Mouse (Mus musculus) forebrain, embryonic 16.5 days (tissue): ENCODE measurements around the gene Hoxa11. TPM values are rescaled to one million over a fixed set of nuclear protein-coding genes. Genes with fewer than 3 reads are reported as not detected.

Experiments
- ATAC-seq: fragments of 200-750 bp; cut with Nextera tagmentation; 2 replicates; pipeline ENCODE4 v1.8.0; 2017; ENCODE audit warnings: mild to moderate bottlenecking, moderate library complexity
- H3K27ac ChIP-seq: fragments of 300-500 bp; sonication (generic); 2 replicates; pipeline ENCODE4 v1.5.1; 2014; ENCODE audit warnings: low read length, control low read depth
- H3K27me3 ChIP-seq: fragments of 300-500 bp; sonication (generic); replicated peaks from 2 replicates; pipeline ENCODE4 v1.6.1; 2014; ENCODE audit warnings: low read length; ENCODE audit not compliant: control insufficient read depth, insufficient read depth
- H3K36me3 ChIP-seq: fragments of 300-500 bp; sonication (generic); 2 replicates; pipeline ENCODE4 v1.6.1; 2014; ENCODE audit not compliant: control insufficient read depth, insufficient read depth
- H3K4me1 ChIP-seq: fragments of 300-500 bp; sonication (generic); replicated peaks from 2 replicates; pipeline ENCODE4 v1.6.1; 2014; ENCODE audit warnings: low read length; ENCODE audit not compliant: control insufficient read depth, insufficient read depth
- H3K4me2 ChIP-seq: fragments of 300-500 bp; sonication (generic); 2 replicates; pipeline ENCODE4 v1.6.1; 2014; ENCODE audit warnings: mild to moderate bottlenecking, low read length, control low read depth
- H3K4me3 ChIP-seq: fragments of 300-500 bp; sonication (generic); replicated peaks from 2 replicates; pipeline ENCODE4 v1.5.1; 2014; ENCODE audit warnings: mild to moderate bottlenecking, low read length, control low read depth
- H3K9ac ChIP-seq: fragments of 300-500 bp; sonication (generic); replicated peaks from 2 replicates; pipeline ENCODE4 v1.6.1; 2014; ENCODE audit warnings: low read depth, low read length, control low read depth
- H3K9me3 ChIP-seq: fragments of 300-500 bp; sonication (generic); 2 replicates; pipeline ENCODE4 v1.6.1; 2016; ENCODE audit warnings: low read length; ENCODE audit not compliant: control insufficient read depth
- WGBS: fragments of 180-500 bp; shearing (Covaris S2); extraction: QIAGEN DNeasy Blood & Tissue Kit; methylation state at CpG from one replicate; pipeline ENCODE4 v1.1.7; 2014; 5-methylcytosine and 5-hydroxymethylcytosine counted together
- polyA plus RNA-seq: library from polyadenylated mRNA; unstranded; fragments of >200 nt; fragmentation: Nextera tagmentation; extraction: Ambion mirVana; gene quantifications from 2 replicates; pipeline ENCODE4 v1.2.1, GENCODE M21; 2015

Gene Hoxa11
- 0.14 TPM in 1 of 2 replicates, not detected in the other for polyA plus RNA-seq

GRCm38 (mm10) chr6:52245757-52246142 is at the start of gene Hoxa11:
TSS of gene Hoxa11 (minus strand) at chr6:52245810.
- Histone ChIP-seq H3K27me3 (peaks cover 88% of the 10 kb centered on the region), H3K9me3 (no peaks in the 10 kb centered on the region), H3K4me3 (no peak within 1 kb of the TSS), H3K4me1 (no peaks in the 10 kb centered on the region), H3K4me2 (no peak within 1 kb of the TSS), H3K9ac (no peak within 1 kb of the TSS), H3K27ac (no peak within 1 kb of the TSS), H3K36me3 (no peaks in the 10 kb centered on the region)
- WGBS, result 1% methylated on average over 20 of the region's 20 CpGs
- ATAC-seq, result no peak

DNA sequence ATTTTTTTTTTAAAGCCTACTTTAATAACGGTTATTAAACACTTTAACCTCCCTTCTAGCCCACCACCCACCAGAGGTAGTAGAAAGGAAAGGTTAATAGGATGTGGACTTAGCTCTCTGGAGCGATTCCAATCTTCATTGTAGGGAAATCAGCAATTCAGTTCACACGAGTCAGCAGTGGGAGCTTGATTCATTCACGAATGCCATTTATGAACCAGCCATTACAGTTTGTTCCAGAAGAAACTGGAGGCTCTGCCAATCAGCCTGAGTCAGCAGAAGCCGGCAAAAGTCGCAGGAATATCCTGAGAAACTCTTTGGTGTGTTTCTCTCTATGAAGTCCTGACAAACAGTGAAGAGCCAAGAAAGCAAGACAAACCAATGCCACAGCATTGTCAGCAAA is 49.0 kb upstream of the Hoxa11 start:
- H3K36me3 ChIP-seq, result no peaks in the 10 kb centered on the region
- H3K27ac ChIP-seq, result no peak overlapping the region
- 58% methylated on average over 6 of the region's 6 CpGs for WGBS
- peaks cover 74% of the 10 kb centered on the region for H3K27me3 ChIP-seq
- peaks cover 5% of the 10 kb centered on the region; the same call in 1 of the 2 replicates for H3K4me1 ChIP-seq
- H3K9me3 ChIP-seq, result no peaks in the 10 kb centered on the region
- H3K4me3 ChIP-seq, result no peak overlapping the region
- H3K9ac ChIP-seq, result no peak overlapping the region
- no peak for ATAC-seq
- no peak overlapping the region for H3K4me2 ChIP-seq

GRCm38 (mm10) chr6:52292328-52292727 is 46.7 kb upstream of the Hoxa11 start:
- Histone ChIP-seq H3K4me3 (no peak overlapping the region), H3K4me1 (peaks cover 5% of the 10 kb centered on the region; the same call in 1 of the 2 replicates), H3K27ac (no peak overlapping the region), H3K4me2 (no peak overlapping the region), H3K9me3 (no peaks in the 10 kb centered on the region), H3K9ac (no peak overlapping the region), H3K27me3 (peaks cover 77% of the 10 kb centered on the region), H3K36me3 (no peaks in the 10 kb centered on the region)
- no peak for ATAC-seq
- 50% methylated on average over 7 of the region's 7 CpGs for WGBS

DNA sequence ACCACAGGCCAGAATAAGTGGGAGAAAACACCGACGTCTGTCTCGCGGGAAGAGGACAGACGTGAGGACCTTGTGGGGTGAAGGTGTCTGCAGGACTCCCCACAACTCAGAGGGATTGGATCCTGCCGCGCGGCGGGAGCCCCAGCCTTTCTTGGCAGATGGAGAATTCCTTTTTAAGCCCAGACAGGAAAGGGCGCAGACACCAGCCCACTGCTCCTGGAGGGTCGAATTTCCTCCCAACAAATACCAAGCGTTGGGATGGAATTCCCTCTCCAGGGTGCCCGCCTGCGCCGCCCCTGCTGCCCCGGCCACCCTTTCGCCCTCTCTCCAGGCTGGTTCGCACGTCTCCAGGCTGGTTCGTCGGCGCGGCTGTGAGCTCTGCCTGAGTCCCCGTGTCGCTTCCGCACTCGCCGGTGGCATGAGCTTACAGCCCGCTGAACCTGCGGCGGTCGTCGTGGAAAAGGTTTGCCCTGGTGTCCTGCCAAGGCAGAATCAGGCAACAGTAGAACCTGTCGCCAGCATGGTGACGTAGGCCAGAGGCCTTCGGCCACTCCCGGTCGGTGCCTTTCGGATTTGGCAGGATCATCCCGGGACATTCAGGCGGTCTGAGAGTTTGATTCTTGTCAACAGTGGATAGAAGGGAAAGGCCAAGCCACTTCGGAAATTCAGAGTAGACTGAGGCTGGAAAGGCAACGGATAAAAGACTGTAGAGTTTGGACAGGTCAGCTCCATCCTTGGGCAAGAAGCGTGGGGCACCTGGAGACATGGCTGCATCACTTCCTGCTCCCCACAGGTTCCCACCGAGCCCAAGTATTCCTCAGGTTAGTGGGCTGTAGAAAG is 45.6 kb upstream of the Hoxa11 start:
- Histone ChIP-seq H3K27ac (no peak overlapping the region), H3K27me3 (peaks cover 71% of the 10 kb centered on the region), H3K4me3 (no peak overlapping the region), H3K9me3 (no peaks in the 10 kb centered on the region), H3K4me1 (peaks cover 5% of the 10 kb centered on the region; the same call in 1 of the 2 replicates), H3K36me3 (no peaks in the 10 kb centered on the region), H3K4me2 (peak overlapping the region; percentile 7; the same call in 1 of the 2 replicates), H3K9ac (no peak overlapping the region)
- WGBS, result under 1% methylated on average over 45 of the region's 45 CpGs
- ATAC-seq, result no peak

- no peak for ATAC-seq
- Histone ChIP-seq H3K4me3 (no peak overlapping the region), H3K4me2 (no peak overlapping the region), H3K9me3 (no peaks in the 10 kb centered on the region), H3K36me3 (no peaks in the 10 kb centered on the region), H3K27me3 (peaks cover 67% of the 10 kb centered on the region), H3K27ac (no peak overlapping the region), H3K9ac (no peak overlapping the region), H3K4me1 (peaks cover 5% of the 10 kb centered on the region; the same call in 1 of the 2 replicates)
- WGBS, result 18% methylated on average over 12 of the region's 12 CpGs
These were observed 44.6 kb upstream of the Hoxa11 start for GRCm38 (mm10) chr6:52290186-52290585.

- H3K36me3 ChIP-seq, result no peaks in the 10 kb centered on the region
These were observed 38.3 kb upstream of the Hoxa11 start for GRCm38 (mm10) chr6:52283896-52284295.

GRCm38 (mm10) chr6:52281084-52281483 is 35.5 kb upstream of the Hoxa11 start:
- no peaks in the 10 kb centered on the region for H3K9me3 ChIP-seq
- H3K4me3 ChIP-seq, result no peak overlapping the region
- no peak overlapping the region for H3K9ac ChIP-seq
- H3K36me3 ChIP-seq, result no peaks in the 10 kb centered on the region
- H3K27me3 ChIP-seq, result peaks cover 58% of the 10 kb centered on the region
- H3K4me2 ChIP-seq, result no peak overlapping the region
- H3K27ac ChIP-seq, result no peak overlapping the region
- 72% methylated on average over 12 of the region's 12 CpGs for WGBS
- ATAC-seq, result no peak
- no peaks in the 10 kb centered on the region for H3K4me1 ChIP-seq

More at GRCm38 (mm10) chr6:52283896-52284295, 38.3 kb upstream of the Hoxa11 start:
- no peak for ATAC-seq
- H3K27me3 ChIP-seq, result peaks cover 42% of the 10 kb centered on the region
- no peak overlapping the region for H3K27ac ChIP-seq
- WGBS, result 87% methylated on average over 5 of the region's 5 CpGs
- no peak overlapping the region for H3K4me3 ChIP-seq
- no peaks in the 10 kb centered on the region for H3K9me3 ChIP-seq
- H3K9ac ChIP-seq, result no peak overlapping the region
- H3K4me1 ChIP-seq, result no peaks in the 10 kb centered on the region
- no peak overlapping the region for H3K4me2 ChIP-seq

GRCm38 (mm10) chr6:52276920-52277319 is 31.3 kb upstream of the Hoxa11 start:
- H3K9ac ChIP-seq, result no peak overlapping the region
- H3K4me2 ChIP-seq, result no peak overlapping the region
- H3K4me1 ChIP-seq, result no peaks in the 10 kb centered on the region
- no peak overlapping the region for H3K4me3 ChIP-seq
- WGBS, result 9% methylated on average over 5 of the region's 5 CpGs
- H3K36me3 ChIP-seq, result no peaks in the 10 kb centered on the region
- no peak for ATAC-seq
- no peaks in the 10 kb centered on the region for H3K9me3 ChIP-seq
- H3K27me3 ChIP-seq, result peaks cover 81% of the 10 kb centered on the region
- no peak overlapping the region for H3K27ac ChIP-seq

- H3K4me2 ChIP-seq, result no peak overlapping the region
- no peaks in the 10 kb centered on the region for H3K9me3 ChIP-seq
- no peak overlapping the region for H3K27ac ChIP-seq
- 2% methylated on average over 6 of the region's 6 CpGs for WGBS
- no peak for ATAC-seq
- no peak overlapping the region for H3K4me3 ChIP-seq
- no peaks in the 10 kb centered on the region for H3K36me3 ChIP-seq
- H3K4me1 ChIP-seq, result no peaks in the 10 kb centered on the region
- H3K9ac ChIP-seq, result no peak overlapping the region
- H3K27me3 ChIP-seq, result peaks cover 84% of the 10 kb centered on the region
These were observed 30.8 kb upstream of the Hoxa11 start for GRCm38 (mm10) chr6:52276382-52276781.
